Mouse (Mus musculus): Measurements from ENCODE around the gene Ksr1. TPM values are rescaled to one million over a fixed set of nuclear protein-coding genes. Genes with fewer than 3 reads are reported as not detected.

Ksr1 gene
- polyA plus RNA-seq, 1 experiment = 20.6 TPM

DNA sequence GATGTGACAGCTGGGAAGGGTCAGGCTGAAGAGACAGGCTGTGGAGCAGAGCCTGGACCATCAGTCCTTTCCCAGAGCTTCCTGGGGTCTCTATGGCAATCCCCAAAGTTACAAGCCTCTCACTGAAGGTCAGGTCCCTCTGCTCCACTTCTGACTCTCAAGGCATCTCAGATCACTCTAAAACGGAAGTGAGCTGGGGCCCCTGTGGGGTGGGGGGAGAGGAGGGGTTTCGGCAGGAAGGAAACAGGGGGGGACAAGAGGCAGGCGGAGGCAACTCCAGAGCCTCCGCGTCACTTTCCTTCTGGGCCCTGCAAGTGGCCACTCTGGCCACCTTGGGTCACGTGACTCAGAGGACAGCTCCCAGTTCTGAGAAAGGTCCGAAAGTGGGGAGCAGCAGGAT lies 122.9 kb downstream of the Ksr1 start:
- Histone ChIP-seq H3K79me2 (ENCODE audit: control insufficient read depth, insufficient read depth) (no peaks in the 10 kb centered on the region), H3ac (ENCODE audit: control insufficient read depth, insufficient read length) (no peak overlapping the region), H3K4me2 (ENCODE audit: low read depth) (no peak overlapping the region), H3K36me3 (ENCODE audit: control insufficient read depth, insufficient read depth) (no peaks in the 10 kb centered on the region), H3K27me3 (ENCODE audit: control insufficient read depth, insufficient read depth, insufficient read length) (no peaks in the 10 kb centered on the region), H3K4me3 (no peak overlapping the region)
- TF ChIP-seq TCF3 (IDR thresholded peaks at IDR 0.05; ENCODE audit: insufficient read length, low read depth) = no peak
- TF ChIP-seq USF1 (IDR thresholded peaks at IDR 0.05; ENCODE audit: low read depth) = no peak
- TF ChIP-seq POLR2AphosphoS2 (IDR thresholded peaks at IDR 0.05; ENCODE audit: insufficient read length, low read depth) = no peak
- TF ChIP-seq POLR2A (IDR thresholded peaks at IDR 0.05; ENCODE audit: insufficient read length, low read depth) = no peak
- TF ChIP-seq SRF (IDR thresholded peaks at IDR 0.05; ENCODE audit: control insufficient read depth, insufficient read length, low read depth) = no peak
- no peak for TF ChIP-seq MAX (IDR thresholded peaks at IDR 0.05; ENCODE audit: low read depth)
- no peak for TF ChIP-seq E2F4 (IDR thresholded peaks at IDR 0.05; ENCODE audit: insufficient read depth)
- TF ChIP-seq REST (IDR thresholded peaks at IDR 0.05; ENCODE audit: insufficient read depth, insufficient read length) = no peak
- no peak for TF ChIP-seq MYOG (IDR thresholded peaks at IDR 0.05; ENCODE audit: control insufficient read depth in 1 of 3, insufficient read depth in 1 of 3, insufficient read length in 2 of 3, low read depth in 2 of 3)
- no peak for TF ChIP-seq TCF12 (IDR thresholded peaks at IDR 0.05; ENCODE audit: insufficient read depth, poor library complexity, severe bottlenecking)
- TF ChIP-seq CEBPB (IDR thresholded peaks at IDR 0.05; ENCODE audit: insufficient read depth, poor library complexity, severe bottlenecking) = no peak
- no peak for TF ChIP-seq MYOD1 (IDR thresholded peaks at IDR 0.05; ENCODE audit: control insufficient read depth in 1 of 3, insufficient read length in 2 of 3, low read depth in 2 of 3)

DNA sequence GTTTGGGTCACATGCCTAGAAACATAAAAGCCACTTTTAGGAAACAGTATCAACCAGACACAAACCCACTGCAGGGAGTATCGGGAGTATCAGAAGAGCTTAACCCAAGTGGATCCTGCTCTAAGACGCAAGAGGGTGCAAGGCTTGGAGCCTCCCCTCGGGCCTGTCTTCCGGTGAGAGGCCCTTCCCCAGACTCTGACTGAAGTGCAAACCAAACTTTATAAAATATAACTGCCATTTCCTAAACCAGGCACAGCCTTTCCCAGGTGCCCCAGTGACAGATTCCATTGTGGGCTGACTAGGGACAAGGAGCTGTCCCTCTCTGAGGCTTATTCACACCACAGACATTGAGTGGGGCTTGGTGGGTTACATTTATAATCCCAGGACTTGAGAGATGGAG lies 123.4 kb downstream of the Ksr1 start:
- no peak overlapping the region for H3ac ChIP-seq (ENCODE audit: control insufficient read depth, insufficient read length)
- no peak overlapping the region for H3K4me3 ChIP-seq
- no peak overlapping the region for H3K4me2 ChIP-seq (ENCODE audit: low read depth)
- no peak for TF ChIP-seq USF1 (IDR thresholded peaks at IDR 0.05; ENCODE audit: low read depth)
- TF ChIP-seq MAX (IDR thresholded peaks at IDR 0.05; ENCODE audit: low read depth) = no peak
- no peak for TF ChIP-seq SRF (IDR thresholded peaks at IDR 0.05; ENCODE audit: control insufficient read depth, insufficient read length, low read depth)
- no peak for TF ChIP-seq CEBPB (IDR thresholded peaks at IDR 0.05; ENCODE audit: insufficient read depth, poor library complexity, severe bottlenecking)
- no peak for TF ChIP-seq POLR2AphosphoS2 (IDR thresholded peaks at IDR 0.05; ENCODE audit: insufficient read length, low read depth)
- TF ChIP-seq MYOG (IDR thresholded peaks at IDR 0.05; ENCODE audit: control insufficient read depth in 1 of 3, insufficient read depth in 1 of 3, insufficient read length in 2 of 3, low read depth in 2 of 3) = no peak
- no peak for TF ChIP-seq MYOD1 (IDR thresholded peaks at IDR 0.05; ENCODE audit: control insufficient read depth in 1 of 3, insufficient read length in 2 of 3, low read depth in 2 of 3)
- no peaks in the 10 kb centered on the region for H3K27me3 ChIP-seq (ENCODE audit: control insufficient read depth, insufficient read depth, insufficient read length)
- no peaks in the 10 kb centered on the region for H3K79me2 ChIP-seq (ENCODE audit: control insufficient read depth, insufficient read depth)
- H3K36me3 ChIP-seq (ENCODE audit: control insufficient read depth, insufficient read depth) = no peaks in the 10 kb centered on the region

DNA sequence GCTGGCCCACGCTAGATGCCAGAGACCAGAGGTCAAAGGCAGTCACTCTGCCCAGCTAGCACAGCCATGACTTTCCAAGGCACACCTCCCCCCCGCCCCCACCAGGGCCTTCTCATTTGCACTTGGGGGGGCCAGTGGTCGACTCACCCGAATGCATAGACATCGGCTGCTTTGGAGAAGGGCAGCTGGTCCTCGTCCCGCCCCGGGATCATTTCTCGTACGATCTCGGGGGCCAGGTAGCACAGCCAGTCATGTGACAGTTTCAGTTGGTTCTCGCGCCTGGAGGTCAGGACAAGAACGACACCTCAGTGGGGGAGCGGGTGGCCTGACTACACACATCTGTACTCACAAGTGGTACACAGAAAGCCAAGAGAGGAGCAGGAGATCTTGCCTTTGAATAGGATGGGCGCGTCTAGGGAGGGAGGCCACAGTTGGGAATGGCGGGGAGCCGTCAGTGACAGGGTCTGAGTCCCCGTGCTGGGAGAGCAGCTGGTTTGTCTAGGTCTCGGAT lies 125.6 kb downstream of the Ksr1 start:
- no peak overlapping the region for H3ac ChIP-seq (ENCODE audit: control insufficient read depth, insufficient read length)
- no peaks in the 10 kb centered on the region for H3K27me3 ChIP-seq (ENCODE audit: control insufficient read depth, insufficient read depth, insufficient read length)
- no peak overlapping the region for H3K4me3 ChIP-seq
- no peak overlapping the region for H3K4me2 ChIP-seq (ENCODE audit: low read depth)
- TF ChIP-seq REST (IDR thresholded peaks at IDR 0.05; ENCODE audit: insufficient read depth, insufficient read length) = no peak
- H3K36me3 ChIP-seq (ENCODE audit: control insufficient read depth, insufficient read depth) = no peaks in the 10 kb centered on the region
- H3K79me2 ChIP-seq (ENCODE audit: control insufficient read depth, insufficient read depth) = no peaks in the 10 kb centered on the region

DNA sequence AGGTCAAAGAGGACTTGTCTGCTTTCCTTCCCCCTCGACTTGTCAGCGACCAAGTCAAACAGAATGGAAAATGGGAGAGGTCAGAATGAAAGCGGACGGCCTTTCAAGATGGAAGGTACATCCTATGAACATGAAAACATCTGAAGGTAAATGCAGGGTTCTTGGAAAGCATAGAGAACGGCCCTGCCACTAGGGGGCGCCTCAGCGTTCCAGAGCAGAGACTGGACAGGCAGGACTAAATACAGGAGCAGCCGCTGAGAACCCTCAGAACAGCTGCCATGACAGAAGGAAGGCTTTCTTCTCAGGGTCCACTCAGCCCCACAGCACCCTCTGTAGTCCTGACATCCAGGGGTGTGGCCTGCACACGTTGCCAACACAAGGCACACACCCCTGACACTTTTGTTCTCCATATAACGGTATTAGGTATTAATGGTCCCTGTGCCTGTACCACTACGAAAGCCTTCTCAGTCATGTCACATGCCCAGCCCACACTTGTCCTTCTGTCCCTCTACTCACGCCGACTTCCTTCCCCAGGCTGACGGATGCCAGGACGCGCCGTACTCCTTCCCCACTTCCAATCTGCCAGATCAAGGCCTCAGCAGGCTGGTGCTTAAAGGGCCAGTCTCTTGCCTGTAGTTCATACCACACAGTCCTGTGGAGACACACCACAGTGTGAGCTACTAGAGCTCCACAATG lies 126.2 kb downstream of the Ksr1 start:
- Histone ChIP-seq H3K79me2 (ENCODE audit: control insufficient read depth, insufficient read depth) (no peaks in the 10 kb centered on the region), H3K4me3 (no peak overlapping the region), H3K27me3 (ENCODE audit: control insufficient read depth, insufficient read depth, insufficient read length) (no peaks in the 10 kb centered on the region), H3ac (ENCODE audit: control insufficient read depth, insufficient read length) (no peak overlapping the region), H3K4me2 (ENCODE audit: low read depth) (no peak overlapping the region), H3K36me3 (ENCODE audit: control insufficient read depth, insufficient read depth) (no peaks in the 10 kb centered on the region)
- TF ChIP-seq SRF (IDR thresholded peaks at IDR 0.05; ENCODE audit: control insufficient read depth, insufficient read length, low read depth) (no peak), POLR2A (IDR thresholded peaks at IDR 0.05; ENCODE audit: insufficient read length, low read depth) (no peak), MYOG (IDR thresholded peaks at IDR 0.05; ENCODE audit: control insufficient read depth in 1 of 3, insufficient read depth in 1 of 3, insufficient read length in 2 of 3, low read depth in 2 of 3) (peak in 1 of 3 experiments; percentile 30), E2F4 (IDR thresholded peaks at IDR 0.05; ENCODE audit: insufficient read depth) (no peak), MAX (IDR thresholded peaks at IDR 0.05; ENCODE audit: low read depth) (no peak), MYOD1 (IDR thresholded peaks at IDR 0.05; ENCODE audit: control insufficient read depth in 1 of 3, insufficient read length in 2 of 3, low read depth in 2 of 3) (peak in 1 of 3 experiments; percentile 39), TCF3 (IDR thresholded peaks at IDR 0.05; ENCODE audit: insufficient read length, low read depth) (no peak), TCF12 (IDR thresholded peaks at IDR 0.05; ENCODE audit: insufficient read depth, poor library complexity, severe bottlenecking) (no peak), CEBPB (IDR thresholded peaks at IDR 0.05; ENCODE audit: insufficient read depth, poor library complexity, severe bottlenecking) (no peak), USF1 (IDR thresholded peaks at IDR 0.05; ENCODE audit: low read depth) (no peak)

DNA sequence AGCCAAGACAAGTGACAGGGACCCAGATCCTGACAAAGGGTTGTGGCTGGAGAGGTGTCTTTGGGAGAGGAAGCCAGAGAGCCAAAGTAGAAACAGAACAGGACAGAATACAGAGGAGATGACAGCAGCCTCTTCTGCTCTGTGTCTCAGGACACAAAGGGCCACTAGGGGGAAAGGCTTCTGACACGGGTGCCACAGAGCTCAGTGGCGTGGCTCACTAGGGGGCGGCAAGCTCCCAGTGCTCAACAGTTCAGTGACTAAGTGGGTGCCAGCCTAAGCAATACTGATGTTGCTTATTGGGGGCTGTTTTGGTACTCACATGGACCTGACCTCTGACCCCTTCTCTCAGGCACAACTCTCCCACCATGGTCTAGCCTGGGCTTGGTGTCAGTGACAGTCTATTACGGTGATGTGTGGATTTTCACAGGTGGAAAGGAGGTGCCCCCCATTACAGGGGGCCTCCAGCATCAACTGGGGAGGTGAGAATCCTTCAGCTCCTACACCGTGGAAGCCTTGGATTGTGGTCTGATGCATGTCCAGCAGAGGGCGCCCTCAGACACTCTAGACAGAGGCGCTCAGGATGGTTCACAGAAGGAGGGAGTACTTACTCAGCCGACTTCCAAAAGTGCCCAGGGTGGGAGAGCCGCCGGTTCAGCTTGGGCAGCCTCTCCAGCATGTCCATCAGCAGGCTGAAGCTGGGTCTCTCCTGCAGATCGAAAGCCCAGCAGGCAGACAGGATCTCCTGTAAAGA lies 127.1 kb downstream of the Ksr1 start:
- TF ChIP-seq MYOG (IDR thresholded peaks at IDR 0.05; ENCODE audit: control insufficient read depth in 1 of 3, insufficient read depth in 1 of 3, insufficient read length in 2 of 3, low read depth in 2 of 3) (no peak), USF1 (IDR thresholded peaks at IDR 0.05; ENCODE audit: low read depth) (no peak), TCF3 (IDR thresholded peaks at IDR 0.05; ENCODE audit: insufficient read length, low read depth) (no peak), MAX (IDR thresholded peaks at IDR 0.05; ENCODE audit: low read depth) (no peak)
- Histone ChIP-seq H3ac (ENCODE audit: control insufficient read depth, insufficient read length) (no peak overlapping the region), H3K36me3 (ENCODE audit: control insufficient read depth, insufficient read depth) (no peaks in the 10 kb centered on the region), H3K27me3 (ENCODE audit: control insufficient read depth, insufficient read depth, insufficient read length) (no peaks in the 10 kb centered on the region), H3K4me2 (ENCODE audit: low read depth) (no peak overlapping the region), H3K79me2 (ENCODE audit: control insufficient read depth, insufficient read depth) (no peaks in the 10 kb centered on the region), H3K4me3 (no peak overlapping the region)
